Mouse (Mus musculus): ENCODE data around the gene Cdk14. TPM values are rescaled to one million over a fixed set of nuclear protein-coding genes. Genes with fewer than 3 reads are reported as not detected.

Cdk14 gene
- polyA plus RNA-seq, 1 experiment from 2014 or later, result 25.5 TPM

GRCm38 (mm10) chr5:5041480-5041879, 378.6 kb downstream of the Cdk14 start:
- Histone ChIP-seq H3K4me1 (ENCODE audit: control insufficient read depth, insufficient read depth, low read length) (0 out of 2 replicates have a peak, but pooled peaks cover 3% of the 10 kb centered on the region), H3K36me3 (ENCODE audit: control insufficient read depth, insufficient read depth, low read length) (no peaks in the 10 kb centered on the region), H3K27ac (ENCODE audit: low read depth, low read length) (no peak overlapping the region), H3K9me3 (ENCODE audit: control insufficient read depth, low read length) (no peaks in the 10 kb centered on the region), H3K4me2 (no peak overlapping the region), H3K27me3 (ENCODE audit: control insufficient read depth, insufficient read depth, low read length) (no peaks in the 10 kb centered on the region), H3K9ac (ENCODE audit: low read length) (no peak overlapping the region), H3K4me3 (ENCODE audit: low read depth, low read length) (no peak overlapping the region)
- 92% methylated on average over 4 of the region's 4 CpGs for WGBS
- ATAC-seq (ENCODE audit: low FRiP score) (no peak), DNase-seq (ENCODE audit: low spot score, missing footprints) (no peak)

DNA sequence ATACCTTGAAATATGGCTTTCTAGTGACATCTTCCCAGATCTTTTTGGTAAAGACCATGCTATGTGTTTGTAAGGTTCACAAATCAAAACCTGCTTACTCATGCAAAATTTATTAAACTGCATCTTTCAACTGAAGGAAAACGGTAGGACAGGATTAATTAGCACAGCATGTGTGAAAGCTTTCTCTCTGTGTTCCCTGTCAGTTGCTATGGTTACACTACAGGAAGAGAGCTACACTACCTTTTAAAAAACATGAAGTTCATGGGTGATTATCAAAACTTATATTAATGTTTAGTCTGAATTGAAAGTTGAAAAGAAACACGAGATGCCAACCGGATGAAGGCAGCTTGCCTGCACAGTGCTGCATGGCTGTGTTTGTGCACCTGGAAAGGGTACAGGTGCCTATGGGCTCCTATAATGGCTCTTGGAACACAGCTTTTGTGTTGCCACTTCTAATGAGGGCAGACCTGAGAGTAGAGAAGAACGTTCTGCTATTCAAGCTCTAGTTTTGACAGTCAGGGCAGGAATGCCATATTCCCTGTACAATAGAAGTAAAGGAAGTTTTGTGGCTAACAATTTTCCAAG, 380.3 kb downstream of the Cdk14 start:
- Histone ChIP-seq H3K36me3 (ENCODE audit: control insufficient read depth, insufficient read depth, low read length) (no peaks in the 10 kb centered on the region), H3K9ac (ENCODE audit: low read length) (no peak overlapping the region), H3K4me1 (ENCODE audit: control insufficient read depth, insufficient read depth, low read length) (0 out of 2 replicates have a peak, but pooled peaks cover 3% of the 10 kb centered on the region), H3K4me3 (ENCODE audit: low read depth, low read length) (no peak overlapping the region), H3K27ac (ENCODE audit: low read depth, low read length) (no peak overlapping the region), H3K27me3 (ENCODE audit: control insufficient read depth, insufficient read depth, low read length) (no peaks in the 10 kb centered on the region), H3K9me3 (ENCODE audit: control insufficient read depth, low read length) (no peaks in the 10 kb centered on the region), H3K4me2 (no peak overlapping the region)
- ATAC-seq (ENCODE audit: low FRiP score) (no peak), DNase-seq (ENCODE audit: low spot score, missing footprints) (no peak)
- 44% methylated on average over 4 of the region's 4 CpGs for WGBS

- H3K9ac ChIP-seq (ENCODE audit: low read length), result no peak overlapping the region
- no peaks in the 10 kb centered on the region for H3K27me3 ChIP-seq (ENCODE audit: control insufficient read depth, insufficient read depth, low read length)
- WGBS, result 90% methylated on average over 5 of the region's 5 CpGs
- H3K36me3 ChIP-seq (ENCODE audit: control insufficient read depth, insufficient read depth, low read length), result no peaks in the 10 kb centered on the region
- H3K27ac ChIP-seq (ENCODE audit: low read depth, low read length), result no peak overlapping the region
- no peaks in the 10 kb centered on the region for H3K9me3 ChIP-seq (ENCODE audit: control insufficient read depth, low read length)
- DNase-seq (ENCODE audit: low spot score, missing footprints) (no peak), ATAC-seq (ENCODE audit: low FRiP score) (0 out of 2 replicates have a peak, but pooled peaks have one; percentile 42)
- no peaks in the 10 kb centered on the region for H3K4me1 ChIP-seq (ENCODE audit: control insufficient read depth, insufficient read depth, low read length)
- no peak overlapping the region for H3K4me3 ChIP-seq (ENCODE audit: low read depth, low read length)
- H3K4me2 ChIP-seq, result no peak overlapping the region
Observed at GRCm38 (mm10) chr5:5033445-5033844, 386.7 kb downstream of the Cdk14 start.

GRCm38 (mm10) chr5:5032847-5033246, 387.3 kb downstream of the Cdk14 start:
- Histone ChIP-seq H3K27ac (ENCODE audit: low read depth, low read length) (no peak overlapping the region), H3K4me2 (no peak overlapping the region), H3K4me3 (ENCODE audit: low read depth, low read length) (no peak overlapping the region), H3K9ac (ENCODE audit: low read length) (no peak overlapping the region), H3K27me3 (ENCODE audit: control insufficient read depth, insufficient read depth, low read length) (no peaks in the 10 kb centered on the region), H3K36me3 (ENCODE audit: control insufficient read depth, insufficient read depth, low read length) (no peaks in the 10 kb centered on the region), H3K9me3 (ENCODE audit: control insufficient read depth, low read length) (no peaks in the 10 kb centered on the region), H3K4me1 (ENCODE audit: control insufficient read depth, insufficient read depth, low read length) (no peaks in the 10 kb centered on the region)
- ATAC-seq (ENCODE audit: low FRiP score) (peak; percentile 63), DNase-seq (ENCODE audit: low spot score, missing footprints) (no peak)
- WGBS, result 75% methylated on average over 6 of the region's 6 CpGs

- WGBS, result 87% methylated on average over 11 of the region's 11 CpGs
Observed at GRCm38 (mm10) chr5:5032446-5032845, 387.7 kb downstream of the Cdk14 start.

DNA sequence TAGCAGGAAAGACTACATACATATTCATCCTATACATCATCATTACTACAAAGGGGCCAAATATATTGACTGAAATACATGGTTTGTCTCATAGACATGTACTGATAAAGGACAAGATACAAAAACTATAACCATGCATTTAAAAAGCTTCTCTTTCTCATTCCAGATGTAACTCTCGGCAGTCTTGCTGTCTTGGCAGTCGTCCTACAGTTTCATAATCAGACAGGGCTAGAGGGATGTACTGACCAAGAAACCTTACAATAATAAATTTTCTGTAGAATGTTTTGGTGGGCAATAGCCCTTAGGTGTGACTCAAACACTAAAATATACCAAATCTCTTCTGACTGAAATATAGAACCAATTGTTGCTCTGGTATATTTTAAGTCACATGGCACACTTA, 389.7 kb downstream of the Cdk14 start:
- no peak for DNase-seq (ENCODE audit: low spot score, missing footprints)
- WGBS, result 88% methylated on average over 2 of the region's 2 CpGs
- Histone ChIP-seq H3K4me1 (ENCODE audit: control insufficient read depth, insufficient read depth, low read length) (no peaks in the 10 kb centered on the region), H3K9me3 (ENCODE audit: control insufficient read depth, low read length) (no peaks in the 10 kb centered on the region), H3K9ac (ENCODE audit: low read length) (no peak overlapping the region), H3K4me3 (ENCODE audit: low read depth, low read length) (no peak overlapping the region), H3K27me3 (ENCODE audit: control insufficient read depth, insufficient read depth, low read length) (no peaks in the 10 kb centered on the region), H3K27ac (ENCODE audit: low read depth, low read length) (no peak overlapping the region), H3K36me3 (ENCODE audit: control insufficient read depth, insufficient read depth, low read length) (no peaks in the 10 kb centered on the region), H3K4me2 (no peak overlapping the region)
- no peak for ATAC-seq (ENCODE audit: low FRiP score)

More at GRCm38 (mm10) chr5:5032446-5032845, 387.7 kb downstream of the Cdk14 start:
- H3K27me3 ChIP-seq (ENCODE audit: control insufficient read depth, insufficient read depth, low read length), result no peaks in the 10 kb centered on the region
- H3K27ac ChIP-seq (ENCODE audit: low read depth, low read length), result no peak overlapping the region
- H3K9me3 ChIP-seq (ENCODE audit: control insufficient read depth, low read length), result no peaks in the 10 kb centered on the region
- no peak overlapping the region for H3K4me2 ChIP-seq
- no peak overlapping the region for H3K4me3 ChIP-seq (ENCODE audit: low read depth, low read length)
- H3K4me1 ChIP-seq (ENCODE audit: control insufficient read depth, insufficient read depth, low read length), result no peaks in the 10 kb centered on the region
- no peak for ATAC-seq (ENCODE audit: low FRiP score)
- DNase-seq (ENCODE audit: low spot score, missing footprints), result no peak
- no peaks in the 10 kb centered on the region for H3K36me3 ChIP-seq (ENCODE audit: control insufficient read depth, insufficient read depth, low read length)
- H3K9ac ChIP-seq (ENCODE audit: low read length), result no peak overlapping the region

DNA sequence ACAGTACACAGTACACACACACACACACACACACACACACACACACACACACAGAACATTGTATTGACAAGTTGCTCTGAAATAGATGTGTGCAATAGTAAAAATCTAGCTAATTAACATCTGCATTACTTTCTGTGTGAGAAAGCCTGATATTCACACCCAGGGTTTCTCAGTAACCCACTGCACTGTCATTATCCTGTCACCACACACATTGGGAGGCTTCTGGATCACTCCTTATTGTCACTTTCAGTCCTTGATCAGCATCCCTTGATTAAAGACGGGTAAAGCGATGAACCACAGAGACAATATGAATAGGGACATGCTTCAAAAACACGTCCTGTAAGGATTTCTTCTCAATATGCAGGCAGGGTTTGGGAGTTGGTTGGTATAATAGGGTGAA, 401.2 kb downstream of the Cdk14 start:
- 76% methylated on average over 3 of the region's 3 CpGs for WGBS
- Histone ChIP-seq H3K27ac (ENCODE audit: low read depth, low read length) (no peak overlapping the region), H3K36me3 (ENCODE audit: control insufficient read depth, insufficient read depth, low read length) (no peaks in the 10 kb centered on the region), H3K27me3 (ENCODE audit: control insufficient read depth, insufficient read depth, low read length) (no peaks in the 10 kb centered on the region; the same call in 1 of the 2 replicates), H3K9ac (ENCODE audit: low read length) (no peak overlapping the region), H3K4me3 (ENCODE audit: low read depth, low read length) (no peak overlapping the region), H3K4me1 (ENCODE audit: control insufficient read depth, insufficient read depth, low read length) (no peaks in the 10 kb centered on the region), H3K9me3 (ENCODE audit: control insufficient read depth, low read length) (no peaks in the 10 kb centered on the region), H3K4me2 (no peak overlapping the region)
- ATAC-seq (ENCODE audit: low FRiP score) (no peak), DNase-seq (ENCODE audit: low spot score, missing footprints) (no peak)

- no peak overlapping the region for H3K27ac ChIP-seq (ENCODE audit: low read depth, low read length)
- H3K9ac ChIP-seq (ENCODE audit: low read length), result no peak overlapping the region
- peaks cover 5% of the 10 kb centered on the region; the same call in 1 of the 2 replicates for H3K27me3 ChIP-seq (ENCODE audit: control insufficient read depth, insufficient read depth, low read length)
- no peaks in the 10 kb centered on the region for H3K4me1 ChIP-seq (ENCODE audit: control insufficient read depth, insufficient read depth, low read length)
- H3K9me3 ChIP-seq (ENCODE audit: control insufficient read depth, low read length), result no peaks in the 10 kb centered on the region
- H3K4me2 ChIP-seq, result no peak overlapping the region
- DNase-seq (ENCODE audit: low spot score, missing footprints) (no peak), ATAC-seq (ENCODE audit: low FRiP score) (no peak)
- H3K4me3 ChIP-seq (ENCODE audit: low read depth, low read length), result no peak overlapping the region
- no peaks in the 10 kb centered on the region for H3K36me3 ChIP-seq (ENCODE audit: control insufficient read depth, insufficient read depth, low read length)
- 71% methylated on average over 2 of the region's 2 CpGs for WGBS
Observed at GRCm38 (mm10) chr5:5018242-5018641, 401.9 kb downstream of the Cdk14 start.

DNA sequence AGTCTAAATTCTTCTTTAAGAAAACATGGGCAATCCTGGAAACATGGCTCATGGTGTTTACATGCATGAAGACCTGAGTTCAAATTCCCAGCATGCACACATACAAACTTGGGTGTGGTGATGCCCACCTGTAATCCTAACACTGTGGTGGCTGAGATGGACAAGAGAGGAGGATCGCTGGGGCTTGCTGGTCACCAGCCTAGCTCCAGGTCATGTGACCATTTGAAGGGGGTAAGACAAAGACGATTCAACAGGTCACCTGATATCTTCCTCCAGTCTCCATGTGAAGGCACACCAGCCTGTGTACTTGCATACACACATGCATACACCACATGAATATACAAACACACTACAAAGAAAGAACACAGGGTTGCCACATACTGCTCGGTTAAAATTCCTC, 406.3 kb downstream of the Cdk14 start:
- H3K27ac ChIP-seq (ENCODE audit: low read depth, low read length), result no peak overlapping the region
- peak; percentile 62 for DNase-seq (ENCODE audit: low spot score, missing footprints)
- no peaks in the 10 kb centered on the region for H3K9me3 ChIP-seq (ENCODE audit: control insufficient read depth, low read length)
- WGBS, result 84% methylated on average over 3 of the region's 3 CpGs
- 0 out of 2 replicates have a peak, but pooled peaks have one; percentile 4 for ATAC-seq (ENCODE audit: low FRiP score)
- no peak overlapping the region for H3K4me2 ChIP-seq
- peaks cover 30% of the 10 kb centered on the region for H3K27me3 ChIP-seq (ENCODE audit: control insufficient read depth, insufficient read depth, low read length)
- no peaks in the 10 kb centered on the region for H3K36me3 ChIP-seq (ENCODE audit: control insufficient read depth, insufficient read depth, low read length)
- no peaks in the 10 kb centered on the region for H3K4me1 ChIP-seq (ENCODE audit: control insufficient read depth, insufficient read depth, low read length)
- no peak overlapping the region for H3K9ac ChIP-seq (ENCODE audit: low read length)
- H3K4me3 ChIP-seq (ENCODE audit: low read depth, low read length), result no peak overlapping the region
